Comparison of ENCODE assay signal across 9 mouse cellular contexts in genomic region chr19:50258718-50259413, GRCm38 (mm10).
DNase-seq lines count a peak whose midpoint lies in the region; ATAC-seq and TF ChIP-seq lines count a peak whose summit lies in the region.
"Had no signal": no experiment of that assay in that cellular context is flagged by ENCODE, and none has a peak within 500 bp of the region (broad histone marks: within the 10 kb centered on the region; RNA-seq: fewer than 3 reads in every experiment).

No protein-coding gene starts in this region.

- no peaks in the 10 kb centered on the region for H3K36me3 ChIP-seq in neural tube, embryonic 11.5 days (ENCODE audit: control insufficient read depth, insufficient read depth, low read length)

- in situ Hi-C loops in Patski (cut with MboI; ENCODE audit: low pct_unique_long_range_greater_than_20kb): no loop called here

- CTCF ChIA-PET in Patski (lab: Charles Lee): interaction anchor here (1.2 kb wide), 1 partner anchor 9 kb away, joined by 3 read pairs; no protein-coding TSS in a partner anchor

- no peak overlapping the region for H3K4me2 ChIP-seq in neural tube, embryonic 11.5 days (ENCODE audit: low read depth)

- intact Hi-C loops in heart, postnatal 14 days (cut with DNase I): loop anchor here (2.0 to 10.0 kb wide), 2 partner anchors 166 to 942 kb away; no protein-coding TSS in a partner anchor
- intact Hi-C loops in left cerebral cortex, adult 2 months (cut with DNase I): loop anchor here (1.0 kb wide), 1 partner anchor 942 kb away; no protein-coding TSS in a partner anchor

- no peak overlapping the region for H3K27ac ChIP-seq in left cerebral cortex, adult 2 months
- H3K27ac ChIP-seq in neural tube, embryonic 11.5 days (ENCODE audit: low read depth, low read length): no peak overlapping the region

- H3K4me1 ChIP-seq in neural tube, embryonic 11.5 days (ENCODE audit: control insufficient read depth, insufficient read depth, low read length): no peaks in the 10 kb centered on the region

- no peaks in the 10 kb centered on the region for H3K27me3 ChIP-seq in Patski
- H3K27me3 ChIP-seq in neural tube, embryonic 11.5 days (ENCODE audit: control insufficient read depth, insufficient read depth, low read length): no peaks in the 10 kb centered on the region

- POLR2A ChIA-PET in Patski (lab: Charles Lee): no interaction called here

- DNase-seq in layer of hippocampus, adult 11-12 months (ENCODE audit: low spot score): peak; percentile 56
- no peak for DNase-seq in layer of hippocampus, adult 9-11 months
- no peak for DNase-seq in Patski (ENCODE audit: low read depth, low spot score)
- peak; percentile 44 to 60 for DNase-seq in cerebellum, postnatal 25 days
- DNase-seq in heart, postnatal 14 days: peak; percentile 38 to 66
- DNase-seq in left cerebral cortex, adult 2 months (ENCODE audit: extremely low spot score in 1 of 2, low spot score in 2 of 2): peak; percentile 49 to 51
- DNase-seq in neural tube, embryonic 11.5 days (ENCODE audit: low spot score): peak; percentile 61

- 40% methylated on average over 16 of the region's 16 CpGs for WGBS in neural tube, embryonic 11.5 days

- peak; percentile 79 for TF ChIP-seq CTCF in Patski (IDR thresholded peaks at IDR 0.05)
- TF ChIP-seq CTCF in left cerebral cortex, adult 2 months (IDR thresholded peaks at IDR 0.05): peak; percentile 84

- H3K9ac ChIP-seq in neural tube, embryonic 11.5 days (ENCODE audit: low read length): no peak overlapping the region

- peak; percentile 74 for ATAC-seq in Patski
- ATAC-seq in neural tube, embryonic 11.5 days (ENCODE audit: insufficient read depth, low FRiP score, low TSS enrichment): peak; percentile 13; the same call in 1 of the 2 replicates
- no peak for ATAC-seq in erythroid progenitor cell, adult 5-6 weeks (replicated peaks; ENCODE audit: low FRiP score, poor library complexity, severe bottlenecking)

- no peak overlapping the region for H3K4me3 ChIP-seq in left cerebral cortex, adult 2 months
- H3K4me3 ChIP-seq in neural tube, embryonic 11.5 days (ENCODE audit: low read depth, low read length): no peak overlapping the region
- H3K4me3 ChIP-seq: erythroblast, embryonic 14.5 days had no signal

- H3K9me3 ChIP-seq in neural tube, embryonic 11.5 days (ENCODE audit: control insufficient read depth, low read length): no peaks in the 10 kb centered on the region

Comparison
In these comparisons a context has a peak if more than half of its experiments do, and no peak if none do; other contexts are left out.
1. DNase-seq: peak in layer of hippocampus, adult 11-12 months (single experiment), cerebellum, postnatal 25 days (2 of 2), heart, postnatal 14 days (2 of 2), left cerebral cortex, adult 2 months (2 of 2) and neural tube, embryonic 11.5 days (single experiment); none in layer of hippocampus, adult 9-11 months (single experiment) and Patski (single experiment).